In genomic region chr5:132710301-132710700, GRCm38 (mm10) we compare ENCODE assay signal across 16 mouse cellular contexts.
"Had no signal": no experiment of that assay in that cellular context is flagged by ENCODE, and none has a peak within 500 bp of the region (broad histone marks: within the 10 kb centered on the region; RNA-seq: fewer than 3 reads in every experiment).

No protein-coding gene starts in this region.

- DNase-seq: kidney, adult 18-20 months; kidney, postnatal 25 days; liver; liver, embryonic 13.5 days; liver, postnatal 0 days; lung, postnatal 36 days; right cerebral cortex, adult 18-20 months; spleen, adult 18-20 months; thymus, adult 18-20 months; thymus, postnatal 14 days had no signal

- H3K9ac ChIP-seq: intestine, embryonic 15.5 days; kidney, embryonic 15.5 days; liver, embryonic 13.5 days; liver, postnatal 0 days; midbrain, embryonic 13.5 days; neural tube, embryonic 15.5 days had no signal

- H3K9me3 ChIP-seq: intestine, embryonic 15.5 days; kidney, embryonic 15.5 days; liver, embryonic 13.5 days; midbrain, embryonic 13.5 days; neural tube, embryonic 15.5 days had no signal

- H3K4me3 ChIP-seq: intestine, embryonic 15.5 days; kidney, embryonic 15.5 days; left cerebral cortex, adult 2 months; liver, embryonic 13.5 days; midbrain, embryonic 13.5 days; neural tube, embryonic 15.5 days had no signal

- ATAC-seq: intestine, embryonic 15.5 days; liver, postnatal 0 days; lung, postnatal 0 days; midbrain, embryonic 13.5 days had no signal

- H3K27ac ChIP-seq: intestine, embryonic 15.5 days; kidney, embryonic 15.5 days; left cerebral cortex, adult 2 months; liver, embryonic 13.5 days; midbrain, embryonic 13.5 days; neural tube, embryonic 15.5 days had no signal

- H3K36me3 ChIP-seq: intestine, embryonic 15.5 days; kidney, embryonic 15.5 days; liver, embryonic 13.5 days; midbrain, embryonic 13.5 days; neural tube, embryonic 15.5 days had no signal

- H3K4me2 ChIP-seq: intestine, embryonic 15.5 days; kidney, embryonic 15.5 days; liver, embryonic 13.5 days; midbrain, embryonic 13.5 days; neural tube, embryonic 15.5 days had no signal

- H3K27me3 ChIP-seq: intestine, embryonic 15.5 days; kidney, embryonic 15.5 days; liver, embryonic 13.5 days; midbrain, embryonic 13.5 days; neural tube, embryonic 15.5 days had no signal

- H3K4me1 ChIP-seq: intestine, embryonic 15.5 days; kidney, embryonic 15.5 days; liver, embryonic 13.5 days; neural tube, embryonic 15.5 days had no signal
